Mouse (Mus musculus) urinary bladder, adult 18-20 months (tissue): Measurements from ENCODE around the gene Gm5767.
"Not testable (repeated sequence)": the region's sequence is repeated elsewhere in the genome, so short reads cannot be mapped to it uniquely, and the experiment has no call there.

Source experiments
- DNase-seq, 2 experiments: peaks; one replicate each; pipeline ENCODE4 v3.0.0; 2022; ENCODE audit warnings: low spot score in 2 of 2, mixed read lengths in 2 of 2

Gm5767 gene

GRCm38 (mm10) chr16:8714851-8715250, 34.3 kb downstream of the Gm5767 start:
- DNase-seq, result no peak

DNA sequence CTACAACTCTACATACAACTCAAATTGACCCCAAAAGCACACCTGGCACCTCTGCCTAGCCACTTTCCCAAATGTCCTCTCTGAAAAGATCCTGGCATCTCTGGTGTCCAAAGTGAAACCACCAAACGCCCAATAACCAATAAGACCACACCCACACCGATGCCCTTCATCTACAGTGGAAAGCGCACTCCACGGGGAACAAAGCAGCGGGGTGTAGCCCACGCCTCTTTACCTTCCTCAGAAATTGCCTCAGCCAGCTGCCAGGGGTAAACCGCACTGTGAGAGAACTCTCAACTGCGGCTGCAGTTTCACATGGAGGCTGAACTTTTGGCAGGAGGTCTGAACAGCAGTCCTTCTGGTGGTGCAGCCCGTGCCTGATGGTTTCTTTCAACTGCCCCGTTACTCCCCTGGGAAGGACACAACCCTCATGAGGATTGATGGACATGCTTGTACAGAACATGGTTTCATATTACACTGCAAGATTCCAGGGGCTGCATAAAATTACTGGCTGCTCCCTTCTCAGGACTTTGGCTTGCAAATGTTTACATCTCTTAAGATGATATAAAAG, 35.0 kb downstream of the Gm5767 start:
- DNase-seq, result no peak

DNA sequence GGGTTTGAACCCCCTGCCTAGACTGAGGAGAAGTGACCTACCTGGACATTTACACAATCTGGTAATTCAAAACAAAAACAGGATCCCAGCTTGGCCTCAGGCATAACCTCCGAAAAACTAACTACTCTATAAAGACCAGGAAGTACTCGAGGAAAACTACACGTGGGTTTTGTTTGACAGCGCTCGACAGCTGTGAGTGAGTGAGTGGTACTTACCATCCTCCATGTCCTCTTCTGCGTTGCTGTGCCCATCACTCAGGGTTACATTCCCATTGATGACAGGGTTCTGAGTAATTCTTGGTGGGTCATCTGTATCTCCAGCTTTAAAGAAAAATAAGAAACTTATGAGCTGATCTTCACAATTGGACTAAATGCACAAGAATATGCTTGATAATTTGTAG, 35.7 kb downstream of the Gm5767 start:
- no peak for DNase-seq

DNA sequence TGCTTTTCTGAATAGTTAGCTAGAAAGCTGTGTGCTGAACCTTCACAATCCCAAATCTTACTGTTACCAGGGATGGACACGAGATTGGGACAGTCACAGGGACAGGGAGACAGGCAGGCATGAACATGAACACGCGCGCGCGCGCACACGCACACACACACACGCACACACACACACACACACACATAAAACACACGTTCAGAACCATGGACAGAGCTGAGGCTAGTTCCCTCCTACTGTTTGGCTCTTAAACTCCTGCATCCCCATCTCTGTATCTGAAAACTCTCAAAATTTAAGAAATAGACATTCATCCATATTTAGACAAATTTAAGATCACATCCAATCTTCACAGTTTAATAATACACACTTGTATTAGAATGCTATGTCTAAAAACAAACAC, 37.2 kb downstream of the Gm5767 start:
- no peak for DNase-seq

DNA sequence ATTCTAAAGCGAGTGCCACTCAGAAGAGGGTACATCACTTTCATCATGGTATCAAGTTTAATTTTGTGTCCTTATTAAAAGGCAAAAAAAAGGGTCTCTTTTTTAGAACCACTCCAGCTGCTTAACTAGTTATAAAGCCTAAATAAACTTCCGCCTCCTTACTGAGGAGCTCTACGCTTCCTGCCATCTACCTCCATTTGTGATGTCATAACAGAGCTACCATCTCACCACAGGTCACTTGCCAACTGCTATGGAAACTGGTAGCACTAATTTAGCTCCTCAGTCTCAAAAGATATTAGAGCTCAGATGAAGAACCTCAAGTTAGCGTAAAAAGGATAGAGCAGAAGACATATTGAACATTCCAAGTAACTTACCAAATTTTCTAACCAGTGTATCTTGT, 39.9 kb downstream of the Gm5767 start:
- DNase-seq, result no peak

- DNase-seq, result no peak
Observed at GRCm38 (mm10) chr16:8724031-8724430, 43.5 kb downstream of the Gm5767 start.

GRCm38 (mm10) chr16:8725807-8726206, 45.2 kb downstream of the Gm5767 start:
- DNase-seq, result no peak

GRCm38 (mm10) chr16:8728111-8728748, 47.7 kb downstream of the Gm5767 start:
- no peak for DNase-seq

GRCm38 (mm10) chr16:8731630-8732029, 51.1 kb downstream of the Gm5767 start:
- DNase-seq, result no peak

DNA sequence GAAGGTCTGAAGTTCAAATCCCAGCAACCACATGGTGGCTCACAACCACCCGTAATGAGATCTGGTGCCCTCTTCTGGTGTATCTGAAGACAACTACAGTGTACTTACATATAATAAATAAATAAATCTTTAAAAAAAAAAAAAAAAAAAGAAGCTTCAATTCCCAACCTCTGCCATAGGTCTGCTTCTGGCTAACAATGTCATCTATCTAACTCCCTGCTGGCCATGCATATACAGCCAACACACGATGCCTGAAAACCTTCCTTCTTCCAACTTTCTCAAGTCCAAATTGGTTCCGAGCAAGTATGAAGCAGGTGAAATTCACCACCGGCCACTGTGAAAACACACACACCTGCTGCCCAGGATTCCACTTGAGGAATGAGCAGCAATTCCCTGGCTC, 51.9 kb downstream of the Gm5767 start:
- not testable (repeated sequence) for DNase-seq
